Mouse (Mus musculus) liver, embryonic 14.5 days (tissue): ENCODE results near the gene Gpr62.

ENCODE experiments used
- CTCF ChIP-seq: IDR thresholded peaks from 2 replicates; pipeline ENCODE4 v1.5.1; 2016; ENCODE audit warnings: antibody characterized with exemption, low read depth, control low read depth
- EP300 ChIP-seq: IDR thresholded peaks from 2 replicates; pipeline ENCODE4 v1.6.1; 2016; ENCODE audit warnings: antibody characterized with exemption, low read depth

DNA sequence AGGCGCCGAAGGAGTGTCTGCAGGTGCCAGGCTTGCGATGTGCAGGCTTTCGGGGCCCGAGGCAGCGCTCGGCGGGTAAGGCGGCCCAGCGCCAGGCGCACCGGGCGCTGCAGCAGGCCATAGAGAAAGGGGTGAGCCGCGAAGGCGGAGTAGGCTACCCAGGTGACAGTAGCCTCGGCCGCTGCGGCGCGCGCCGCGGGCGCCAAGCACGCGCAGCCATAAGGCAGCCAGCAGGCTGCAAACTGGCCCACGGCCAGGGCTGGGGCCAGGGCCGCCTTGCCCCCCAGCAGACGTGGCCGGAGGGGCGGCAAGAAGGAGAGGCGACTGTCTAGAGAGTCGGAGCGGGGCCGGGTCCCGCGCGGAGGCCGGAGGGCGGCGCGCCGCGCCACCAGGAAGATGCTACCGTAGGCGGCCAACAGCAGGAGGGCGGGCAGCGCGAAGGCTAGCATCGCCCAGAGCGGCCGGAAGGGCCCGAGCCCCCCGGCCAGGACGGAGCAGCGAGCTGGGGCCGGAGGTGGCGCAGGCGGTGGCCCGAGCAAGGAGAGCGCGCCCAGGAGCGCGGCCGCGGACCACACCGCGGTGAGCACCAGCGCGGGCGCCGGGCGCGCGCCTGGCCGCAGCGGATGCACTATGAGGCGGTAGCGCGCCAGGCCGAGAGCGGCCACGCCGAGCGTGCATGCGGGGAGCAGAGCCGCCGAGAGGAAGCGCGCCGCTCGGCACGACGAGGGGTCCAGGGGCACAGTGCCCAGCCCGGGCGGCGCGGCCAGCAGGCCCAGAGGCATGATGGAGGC, 792 bp downstream of the Gpr62 start:
- TF ChIP-seq CTCF, result no peak
- TF ChIP-seq EP300, result no peak
